Mouse (Mus musculus): Measurements from ENCODE around the gene Nxph1. TPM values are rescaled to one million over a fixed set of nuclear protein-coding genes. Genes with fewer than 3 reads are reported as not detected.

Gene Nxph1
- total RNA-seq (2023): not detected

GRCm38 (mm10) chr6:8948131-8948470 is at the start of gene Nxph1:
Gene Nxph1 (plus strand): TSS chr6:8948431.

Other genes starting within 250 kb of the Nxph1 start
- not detected for gene Ica1, start 169.9 kb upstream of the Nxph1 start, total RNA-seq (2023)

Measured in CD4-positive naive resting alpha-beta T cell, adult 57 days (primary cell).